Mouse (Mus musculus): Measurements from ENCODE around the gene Morc2a. TPM values are rescaled to one million over a fixed set of nuclear protein-coding genes. Genes with fewer than 3 reads are reported as not detected.

Gene Morc2a
- polyA plus RNA-seq, 1 experiment from 2014 or later: 5.9 TPM

DNA sequence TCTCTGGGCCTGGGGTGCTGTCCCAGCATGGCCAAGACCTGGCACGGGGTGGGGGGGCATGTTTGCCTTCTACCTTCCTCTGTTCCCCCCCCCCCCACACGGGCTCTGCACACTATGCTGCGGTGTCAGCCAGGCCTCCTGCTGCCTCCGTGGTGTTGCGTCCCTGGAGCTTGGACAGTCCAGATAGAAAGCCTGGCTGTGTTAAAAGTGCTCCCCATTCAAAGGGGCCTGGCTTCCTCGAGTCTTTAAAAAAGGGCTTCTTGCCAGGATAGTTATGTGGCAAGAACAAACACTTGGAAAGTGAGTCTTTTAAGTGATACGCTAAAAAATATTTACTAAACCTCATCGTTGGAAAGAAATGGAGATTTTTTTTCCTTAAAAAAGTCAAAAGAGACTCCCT lies 55.4 kb downstream of the Morc2a start:
- Histone ChIP-seq H3K4me3 (ENCODE audit: low read depth, low read length) (no peak overlapping the region), H3K4me2 (replicated peaks; ENCODE audit: low read depth) (no peak overlapping the region), H3K27me3 (replicated peaks; ENCODE audit: control insufficient read depth, insufficient read depth, low read length) (no peaks in the 10 kb centered on the region), H3K9me3 (ENCODE audit: control insufficient read depth) (no peaks in the 10 kb centered on the region), H3K27ac (ENCODE audit: low read depth, low read length) (no peak overlapping the region), H3K4me1 (replicated peaks; ENCODE audit: control insufficient read depth, insufficient read depth, low read length) (no peaks in the 10 kb centered on the region), H3K36me3 (ENCODE audit: control insufficient read depth, insufficient read depth) (no peaks in the 10 kb centered on the region), H3K9ac (ENCODE audit: low read depth, low read length) (no peak overlapping the region)
- no peak for TF ChIP-seq CTCF (IDR thresholded peaks at IDR 0.05; ENCODE audit: low read depth)
- WGBS: 74% methylated on average over 8 of the region's 8 CpGs
- no peak for ATAC-seq

DNA sequence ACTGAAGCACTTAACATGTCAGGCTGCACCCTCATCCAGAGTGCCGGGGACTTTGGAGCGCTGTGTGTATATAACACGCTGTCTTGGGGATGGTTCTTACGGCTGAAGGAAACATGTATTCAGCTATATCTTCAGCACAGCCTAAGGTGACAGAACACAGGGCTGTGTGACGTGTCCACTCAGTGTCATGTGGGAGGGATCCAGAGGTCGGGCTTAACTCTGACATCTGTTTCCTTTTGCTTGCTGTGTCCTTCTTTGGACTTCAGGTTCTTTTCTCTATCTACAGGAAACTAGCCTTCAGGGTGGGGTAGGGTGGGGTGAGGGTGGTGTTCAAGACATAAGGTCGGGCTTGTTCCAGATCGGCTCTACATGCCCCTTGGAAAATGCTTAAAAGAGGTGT lies 58.1 kb downstream of the Morc2a start:
- H3K9me3 ChIP-seq (ENCODE audit: control insufficient read depth): no peaks in the 10 kb centered on the region
- no peak for ATAC-seq
- H3K36me3 ChIP-seq (ENCODE audit: control insufficient read depth, insufficient read depth): no peaks in the 10 kb centered on the region
- TF ChIP-seq CTCF (IDR thresholded peaks at IDR 0.05; ENCODE audit: low read depth): no peak
- no peak overlapping the region for H3K27ac ChIP-seq (ENCODE audit: low read depth, low read length)
- H3K4me3 ChIP-seq (ENCODE audit: low read depth, low read length): no peak overlapping the region
- no peaks in the 10 kb centered on the region for H3K27me3 ChIP-seq (replicated peaks; ENCODE audit: control insufficient read depth, insufficient read depth, low read length)
- H3K9ac ChIP-seq (ENCODE audit: low read depth, low read length): no peak overlapping the region
- WGBS: 80% methylated on average over 8 of the region's 8 CpGs
- no peak overlapping the region for H3K4me2 ChIP-seq (replicated peaks; ENCODE audit: low read depth)
- H3K4me1 ChIP-seq (replicated peaks; ENCODE audit: control insufficient read depth, insufficient read depth, low read length): no peaks in the 10 kb centered on the region

DNA sequence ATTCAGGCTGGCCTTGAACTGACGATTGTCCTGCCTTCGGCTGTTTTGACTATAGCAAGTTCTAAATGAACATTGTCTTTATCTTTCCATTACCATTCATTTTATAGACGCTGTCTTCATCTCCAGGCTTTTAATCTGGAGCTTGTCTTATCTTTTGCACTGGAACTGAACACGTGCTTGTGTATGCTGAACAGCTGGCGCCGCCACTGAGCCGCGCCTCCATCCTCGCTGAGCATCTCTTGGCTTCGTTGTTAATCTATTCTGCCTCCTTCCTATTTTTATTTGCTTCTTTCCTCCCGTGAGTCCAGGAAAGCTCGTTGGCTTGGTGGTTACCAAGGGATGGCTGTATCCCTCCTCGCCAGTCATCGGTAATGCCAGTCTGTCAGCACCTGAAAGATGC lies 61.2 kb downstream of the Morc2a start:
- TF ChIP-seq CTCF (IDR thresholded peaks at IDR 0.05; ENCODE audit: low read depth): no peak
- Histone ChIP-seq H3K27ac (ENCODE audit: low read depth, low read length) (no peak overlapping the region), H3K36me3 (ENCODE audit: control insufficient read depth, insufficient read depth) (no peaks in the 10 kb centered on the region), H3K9ac (ENCODE audit: low read depth, low read length) (no peak overlapping the region), H3K4me1 (replicated peaks; ENCODE audit: control insufficient read depth, insufficient read depth, low read length) (no peaks in the 10 kb centered on the region), H3K4me2 (replicated peaks; ENCODE audit: low read depth) (no peak overlapping the region), H3K4me3 (ENCODE audit: low read depth, low read length) (no peak overlapping the region), H3K9me3 (ENCODE audit: control insufficient read depth) (no peaks in the 10 kb centered on the region), H3K27me3 (replicated peaks; ENCODE audit: control insufficient read depth, insufficient read depth, low read length) (no peaks in the 10 kb centered on the region)
- 61% methylated on average over 14 of the region's 14 CpGs for WGBS
- ATAC-seq: no peak

DNA sequence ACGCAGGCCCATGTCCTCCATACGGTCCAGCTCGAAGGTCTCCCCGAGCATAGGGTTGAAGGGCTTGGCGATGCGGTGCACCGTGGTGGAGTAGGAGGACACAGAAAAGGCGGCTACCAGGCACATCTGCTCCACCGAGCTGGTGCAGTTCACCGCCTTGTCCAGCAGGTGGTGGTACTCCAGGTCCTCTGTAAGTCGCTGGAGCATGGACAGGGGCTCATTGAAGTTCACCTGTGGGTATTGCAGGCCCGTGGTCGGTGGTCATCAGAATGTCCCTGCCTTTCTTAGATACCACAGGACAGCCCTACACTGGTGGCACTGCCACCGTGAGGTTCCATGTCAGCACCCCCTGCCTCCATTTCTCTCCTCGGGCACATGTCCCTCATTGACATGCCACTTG lies 65.5 kb downstream of the Morc2a start:
- Histone ChIP-seq H3K27me3 (replicated peaks; ENCODE audit: control insufficient read depth, insufficient read depth, low read length) (no peaks in the 10 kb centered on the region), H3K36me3 (ENCODE audit: control insufficient read depth, insufficient read depth) (no peaks in the 10 kb centered on the region), H3K4me2 (replicated peaks; ENCODE audit: low read depth) (no peak overlapping the region), H3K9me3 (ENCODE audit: control insufficient read depth) (no peaks in the 10 kb centered on the region), H3K9ac (ENCODE audit: low read depth, low read length) (no peak overlapping the region), H3K4me1 (replicated peaks; ENCODE audit: control insufficient read depth, insufficient read depth, low read length) (no peaks in the 10 kb centered on the region), H3K27ac (ENCODE audit: low read depth, low read length) (no peak overlapping the region), H3K4me3 (ENCODE audit: low read depth, low read length) (no peak overlapping the region)
- ATAC-seq: no peak
- WGBS: 31% methylated on average over 15 of the region's 15 CpGs
- TF ChIP-seq CTCF (IDR thresholded peaks at IDR 0.05; ENCODE audit: low read depth): peak; percentile 85

DNA sequence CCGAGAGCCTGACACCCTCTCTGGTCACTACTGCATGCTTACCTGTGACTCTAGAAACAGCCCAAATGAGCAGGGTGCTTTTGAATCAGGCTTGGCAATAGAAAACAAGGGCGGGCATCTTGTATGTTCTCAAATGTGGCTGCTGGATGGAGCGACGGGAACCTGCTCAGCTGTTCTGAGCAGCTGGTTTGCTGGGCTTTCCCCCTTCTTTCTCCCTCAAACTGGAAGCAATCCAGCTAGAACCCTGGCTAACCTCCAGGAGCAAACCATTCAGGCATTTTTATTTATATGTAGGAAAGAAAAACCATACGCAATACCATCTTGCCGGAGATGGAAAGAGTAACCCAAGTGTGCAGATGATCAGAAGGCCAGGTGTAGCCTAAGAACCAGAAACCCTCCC lies 67.7 kb downstream of the Morc2a start:
- H3K36me3 ChIP-seq (ENCODE audit: control insufficient read depth, insufficient read depth): no peaks in the 10 kb centered on the region

DNA sequence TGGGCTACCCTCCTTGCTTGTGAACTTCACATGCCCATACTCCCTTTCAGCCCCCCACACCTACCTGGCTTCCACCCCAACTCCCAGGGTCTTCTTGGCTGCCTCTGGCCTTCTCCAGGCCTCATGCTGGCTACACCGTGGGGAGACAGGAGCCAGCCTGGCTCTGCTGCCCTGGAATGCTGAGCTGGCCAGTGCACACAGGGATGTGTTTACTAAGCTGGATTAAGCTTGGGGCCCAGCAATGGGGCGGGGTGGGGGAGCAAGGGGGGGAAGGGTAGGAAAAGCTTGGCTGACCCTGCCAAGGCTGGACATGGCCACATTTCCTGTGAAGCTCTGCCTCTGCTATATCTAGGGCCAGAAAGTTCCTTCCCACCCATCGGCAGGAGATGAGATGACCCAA lies 73.0 kb downstream of the Morc2a start:
- H3K9ac ChIP-seq (ENCODE audit: low read depth, low read length): no peak overlapping the region
- H3K4me2 ChIP-seq (replicated peaks; ENCODE audit: low read depth): no peak overlapping the region
- H3K27ac ChIP-seq (ENCODE audit: low read depth, low read length): no peak overlapping the region
- no peak for TF ChIP-seq CTCF (IDR thresholded peaks at IDR 0.05; ENCODE audit: low read depth)
- H3K36me3 ChIP-seq (ENCODE audit: control insufficient read depth, insufficient read depth): no peaks in the 10 kb centered on the region
- no peaks in the 10 kb centered on the region for H3K4me1 ChIP-seq (replicated peaks; ENCODE audit: control insufficient read depth, insufficient read depth, low read length)
- no peak for ATAC-seq
- H3K9me3 ChIP-seq (ENCODE audit: control insufficient read depth): no peaks in the 10 kb centered on the region
- H3K27me3 ChIP-seq (replicated peaks; ENCODE audit: control insufficient read depth, insufficient read depth, low read length): no peaks in the 10 kb centered on the region
- 30% methylated on average over 3 of the region's 3 CpGs for WGBS
- H3K4me3 ChIP-seq (ENCODE audit: low read depth, low read length): no peak overlapping the region

More for the DNA sequence above, 67.7 kb downstream of the Morc2a start:
- ATAC-seq: no peak
- no peak overlapping the region for H3K27ac ChIP-seq (ENCODE audit: low read depth, low read length)
- H3K4me1 ChIP-seq (replicated peaks; ENCODE audit: control insufficient read depth, insufficient read depth, low read length): no peaks in the 10 kb centered on the region
- H3K4me2 ChIP-seq (replicated peaks; ENCODE audit: low read depth): no peak overlapping the region
- no peak overlapping the region for H3K4me3 ChIP-seq (ENCODE audit: low read depth, low read length)
- WGBS: 67% methylated on average over 6 of the region's 6 CpGs
- H3K27me3 ChIP-seq (replicated peaks; ENCODE audit: control insufficient read depth, insufficient read depth, low read length): no peaks in the 10 kb centered on the region
- no peaks in the 10 kb centered on the region for H3K9me3 ChIP-seq (ENCODE audit: control insufficient read depth)
- no peak for TF ChIP-seq CTCF (IDR thresholded peaks at IDR 0.05; ENCODE audit: low read depth)
- H3K9ac ChIP-seq (ENCODE audit: low read depth, low read length): no peak overlapping the region

DNA sequence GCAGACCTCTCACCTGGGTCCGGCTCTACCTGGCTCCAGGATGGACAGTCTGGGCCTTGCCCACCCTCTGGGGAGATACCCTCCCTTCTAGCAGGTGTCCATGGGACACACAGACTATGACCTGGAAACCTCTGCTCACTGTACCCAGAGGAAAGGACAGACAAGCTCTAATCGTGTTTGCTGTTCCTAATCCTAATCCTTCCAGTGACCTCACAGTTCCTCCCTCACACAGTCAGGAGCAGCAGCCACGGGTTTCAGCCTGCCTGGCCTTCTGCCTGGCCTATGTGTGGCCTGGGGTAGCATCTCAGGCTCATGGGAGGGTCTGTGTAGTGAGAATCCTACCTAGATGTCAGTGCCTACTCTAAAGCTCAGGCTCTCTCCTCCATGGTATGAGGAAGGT lies 73.9 kb downstream of the Morc2a start:
- Histone ChIP-seq H3K27ac (ENCODE audit: low read depth, low read length) (no peak overlapping the region), H3K4me1 (replicated peaks; ENCODE audit: control insufficient read depth, insufficient read depth, low read length) (no peaks in the 10 kb centered on the region), H3K4me3 (ENCODE audit: low read depth, low read length) (no peak overlapping the region), H3K27me3 (replicated peaks; ENCODE audit: control insufficient read depth, insufficient read depth, low read length) (no peaks in the 10 kb centered on the region), H3K9ac (ENCODE audit: low read depth, low read length) (no peak overlapping the region), H3K36me3 (ENCODE audit: control insufficient read depth, insufficient read depth) (no peaks in the 10 kb centered on the region), H3K9me3 (ENCODE audit: control insufficient read depth) (no peaks in the 10 kb centered on the region), H3K4me2 (replicated peaks; ENCODE audit: low read depth) (no peak overlapping the region)
- ATAC-seq: no peak
- no peak for TF ChIP-seq CTCF (IDR thresholded peaks at IDR 0.05; ENCODE audit: low read depth)
- 48% methylated on average over 3 of the region's 3 CpGs for WGBS
